Mouse (Mus musculus) midbrain, embryonic 10.5 days (tissue): ENCODE measurements at regions not wholly inside any gene's neighbourhood (a gene's known extent, or its start where the extent isn't known, plus 50 kb on each side); places are given as distances from the start of the nearest gene placed in this dataset.

Experiments
- DNase-seq: peaks from one replicate; pipeline ENCODE4 v3.0.0-alpha.2; 2017; ENCODE audit warnings: low spot score
- H3K27ac ChIP-seq: fragments of 300-500 bp; sonication (generic); replicated peaks from 2 replicates; pipeline ENCODE4 v1.5.1; 2016; ENCODE audit warnings: mild to moderate bottlenecking
- H3K27me3 ChIP-seq: fragments of 300-500 bp; sonication (generic); 2 replicates; pipeline ENCODE4 v1.6.1; 2016; ENCODE audit warnings: low read depth, mild to moderate bottlenecking; ENCODE audit not compliant: poor library complexity, severe bottlenecking
- H3K36me3 ChIP-seq: fragments of 300-500 bp; sonication (generic); 2 replicates; pipeline ENCODE4 v1.6.1; 2016; ENCODE audit warnings: mild to moderate bottlenecking, moderate library complexity
- H3K4me1 ChIP-seq: fragments of 300-500 bp; sonication (generic); 2 replicates; pipeline ENCODE4 v1.6.1; 2016
- H3K4me3 ChIP-seq: fragments of 300-500 bp; sonication (generic); 2 replicates; pipeline ENCODE4 v1.5.1; 2016; ENCODE audit warnings: mild to moderate bottlenecking, moderate library complexity
- H3K9me3 ChIP-seq: fragments of 300-500 bp; sonication (generic); replicated peaks from 2 replicates; pipeline ENCODE4 v1.6.1; 2016; ENCODE audit warnings: mild to moderate bottlenecking
- WGBS: fragments of 180-500 bp; shearing (Covaris S2); methylation state at CpG from one replicate; pipeline ENCODE4 v1.1.7; 2016; 5-methylcytosine and 5-hydroxymethylcytosine counted together

GRCm38 (mm10) chr16:76519911-76520642, 146.4 kb upstream of the Nrip1 start:
- DNase-seq, result no peak
- Histone ChIP-seq H3K27me3 (no peaks in the 10 kb centered on the region), H3K27ac (no peak overlapping the region), H3K4me1 (peaks cover 3% of the 10 kb centered on the region; the same call in 1 of the 2 replicates), H3K9me3 (no peaks in the 10 kb centered on the region), H3K4me3 (no peak overlapping the region), H3K36me3 (no peaks in the 10 kb centered on the region)
- 90% methylated on average over 10 of the region's 10 CpGs for WGBS

- H3K36me3 ChIP-seq, result no peaks in the 10 kb centered on the region
- no peak overlapping the region for H3K4me3 ChIP-seq
- H3K4me1 ChIP-seq, result no peaks in the 10 kb centered on the region
- no peak overlapping the region for H3K27ac ChIP-seq
- no peaks in the 10 kb centered on the region for H3K9me3 ChIP-seq
- 75% methylated on average over 8 of the region's 8 CpGs for WGBS
- DNase-seq, result peak; percentile 4
- no peaks in the 10 kb centered on the region for H3K27me3 ChIP-seq
Measured at GRCm38 (mm10) chr16:76510861-76511260, 137.2 kb upstream of the Nrip1 start.

DNA sequence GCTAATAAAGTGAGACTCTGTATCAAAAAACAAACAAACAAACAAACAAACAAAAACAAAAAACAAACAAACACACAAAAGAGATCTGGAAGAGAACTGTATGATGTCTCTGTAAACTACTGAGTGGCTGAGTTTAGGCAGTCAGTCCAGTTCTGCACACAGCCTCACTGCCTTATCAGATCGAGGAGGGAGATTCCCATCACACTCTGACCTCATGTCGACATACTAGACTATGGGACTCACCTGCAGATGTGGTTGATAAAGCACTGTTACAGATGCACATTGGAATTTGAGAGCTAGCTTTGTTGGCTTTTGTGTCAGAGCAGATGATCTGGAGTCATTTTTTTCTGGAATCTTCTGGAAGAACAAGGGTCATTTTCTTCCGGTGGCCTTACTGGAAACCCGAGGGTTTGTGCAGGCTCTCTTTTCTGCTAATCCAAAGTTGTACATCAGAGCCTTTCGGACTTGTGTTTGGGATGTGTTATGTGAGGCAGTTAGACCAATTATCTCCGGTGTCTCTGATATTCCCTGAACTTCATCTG, 135.6 kb upstream of the Nrip1 start:
- Histone ChIP-seq H3K4me1 (no peaks in the 10 kb centered on the region), H3K27ac (no peak overlapping the region), H3K4me3 (no peak overlapping the region), H3K36me3 (no peaks in the 10 kb centered on the region), H3K9me3 (no peaks in the 10 kb centered on the region), H3K27me3 (no peaks in the 10 kb centered on the region)
- WGBS, result 94% methylated on average over 6 of the region's 6 CpGs
- DNase-seq, result no peak

GRCm38 (mm10) chr16:76507191-76507746, 133.6 kb upstream of the Nrip1 start:
- DNase-seq, result no peak

GRCm38 (mm10) chr16:76506240-76506639, 132.6 kb upstream of the Nrip1 start:
- no peaks in the 10 kb centered on the region for H3K36me3 ChIP-seq
- no peaks in the 10 kb centered on the region for H3K4me1 ChIP-seq
- DNase-seq, result no peak
- WGBS, result 84% methylated on average over 4 of the region's 4 CpGs
- no peaks in the 10 kb centered on the region for H3K27me3 ChIP-seq
- no peak overlapping the region for H3K27ac ChIP-seq
- no peaks in the 10 kb centered on the region for H3K9me3 ChIP-seq
- H3K4me3 ChIP-seq, result no peak overlapping the region

More at GRCm38 (mm10) chr16:76507191-76507746, 133.6 kb upstream of the Nrip1 start:
- H3K9me3 ChIP-seq, result no peaks in the 10 kb centered on the region
- no peak overlapping the region for H3K4me3 ChIP-seq
- no peaks in the 10 kb centered on the region for H3K36me3 ChIP-seq
- H3K27me3 ChIP-seq, result no peaks in the 10 kb centered on the region
- H3K4me1 ChIP-seq, result no peaks in the 10 kb centered on the region
- 92% methylated on average over 5 of the region's 5 CpGs for WGBS
- no peak overlapping the region for H3K27ac ChIP-seq

- WGBS, result 87% methylated on average over 8 of the region's 8 CpGs
- no peaks in the 10 kb centered on the region for H3K4me1 ChIP-seq
- H3K27ac ChIP-seq, result no peak overlapping the region
- DNase-seq, result no peak
- H3K36me3 ChIP-seq, result no peaks in the 10 kb centered on the region
- no peak overlapping the region for H3K4me3 ChIP-seq
- no peaks in the 10 kb centered on the region for H3K27me3 ChIP-seq
- H3K9me3 ChIP-seq, result no peaks in the 10 kb centered on the region
Measured at GRCm38 (mm10) chr16:76499686-76500400, 126.2 kb upstream of the Nrip1 start.

GRCm38 (mm10) chr16:76498233-76498632, 124.6 kb upstream of the Nrip1 start:
- Histone ChIP-seq H3K4me1 (no peaks in the 10 kb centered on the region), H3K9me3 (no peaks in the 10 kb centered on the region), H3K27ac (no peak overlapping the region), H3K36me3 (no peaks in the 10 kb centered on the region), H3K27me3 (no peaks in the 10 kb centered on the region), H3K4me3 (no peak overlapping the region)
- DNase-seq, result no peak
- 74% methylated on average over 2 of the region's 2 CpGs for WGBS

- 94% methylated on average over 12 of the region's 12 CpGs for WGBS
- Histone ChIP-seq H3K4me3 (no peak overlapping the region), H3K9me3 (no peaks in the 10 kb centered on the region), H3K27me3 (no peaks in the 10 kb centered on the region), H3K27ac (no peak overlapping the region), H3K36me3 (no peaks in the 10 kb centered on the region), H3K4me1 (no peaks in the 10 kb centered on the region)
- DNase-seq, result no peak
Measured at GRCm38 (mm10) chr16:76497041-76497808, 123.6 kb upstream of the Nrip1 start.

GRCm38 (mm10) chr16:76483419-76483818, 109.8 kb upstream of the Nrip1 start:
- Histone ChIP-seq H3K27ac (no peak overlapping the region), H3K36me3 (no peaks in the 10 kb centered on the region), H3K9me3 (no peaks in the 10 kb centered on the region), H3K27me3 (no peaks in the 10 kb centered on the region), H3K4me1 (no peaks in the 10 kb centered on the region), H3K4me3 (no peak overlapping the region)
- WGBS, result 92% methylated on average over 5 of the region's 5 CpGs
- no peak for DNase-seq

GRCm38 (mm10) chr16:76481966-76482365, 108.3 kb upstream of the Nrip1 start:
- no peak overlapping the region for H3K27ac ChIP-seq
- no peak overlapping the region for H3K4me3 ChIP-seq
- no peak for DNase-seq
- H3K4me1 ChIP-seq, result no peaks in the 10 kb centered on the region
- H3K9me3 ChIP-seq, result no peaks in the 10 kb centered on the region
- no peaks in the 10 kb centered on the region for H3K27me3 ChIP-seq
- 94% methylated on average over 4 of the region's 4 CpGs for WGBS
- H3K36me3 ChIP-seq, result no peaks in the 10 kb centered on the region

DNA sequence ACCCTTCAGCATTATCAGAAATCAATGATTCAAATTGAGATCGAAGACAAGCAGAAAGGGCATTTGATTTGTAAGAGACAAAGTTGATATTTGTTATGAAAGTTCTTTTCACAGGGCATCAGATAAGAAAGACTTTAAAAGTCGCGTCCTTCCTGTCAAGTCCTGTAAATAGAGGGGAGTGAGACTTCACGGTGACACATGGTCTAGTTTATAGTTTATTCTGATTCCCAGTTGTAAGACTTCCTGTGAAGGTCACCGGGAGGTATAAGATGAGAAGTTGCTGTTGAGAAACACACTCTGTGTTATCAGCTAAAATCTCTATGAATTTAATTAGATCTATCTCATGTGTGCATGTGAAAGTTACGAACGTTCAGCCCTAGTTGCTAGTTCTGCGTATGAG, 103.8 kb upstream of the Nrip1 start:
- 88% methylated on average over 8 of the region's 8 CpGs for WGBS
- no peak for DNase-seq
- Histone ChIP-seq H3K27ac (no peak overlapping the region), H3K27me3 (no peaks in the 10 kb centered on the region), H3K36me3 (no peaks in the 10 kb centered on the region), H3K4me1 (no peaks in the 10 kb centered on the region), H3K9me3 (no peaks in the 10 kb centered on the region), H3K4me3 (no peak overlapping the region)

GRCm38 (mm10) chr16:76474481-76474880, 100.9 kb upstream of the Nrip1 start:
- no peaks in the 10 kb centered on the region for H3K4me1 ChIP-seq
- no peaks in the 10 kb centered on the region for H3K36me3 ChIP-seq
- 97% methylated on average over 6 of the region's 6 CpGs for WGBS
- no peak for DNase-seq
- H3K27me3 ChIP-seq, result no peaks in the 10 kb centered on the region
- H3K4me3 ChIP-seq, result no peak overlapping the region
- H3K9me3 ChIP-seq, result no peaks in the 10 kb centered on the region
- no peak overlapping the region for H3K27ac ChIP-seq
